Mouse (Mus musculus) hindbrain, embryonic 12.5 days (tissue): Measurements from ENCODE around the gene Cyth1. TPM values are rescaled to one million over a fixed set of nuclear protein-coding genes. Genes with fewer than 3 reads are reported as not detected.

Experiments
- ATAC-seq: fragments of 200-750 bp; cut with Nextera tagmentation; 2 replicates; pipeline ENCODE4 v1.8.0; 2017; ENCODE audit warnings: moderate TSS enrichment; ENCODE audit not compliant: low FRiP score
- H3K27ac ChIP-seq: fragments of 300-500 bp; sonication (generic); 2 replicates; pipeline ENCODE4 v1.5.1; 2016; ENCODE audit warnings: mild to moderate bottlenecking
- H3K27me3 ChIP-seq: fragments of 300-500 bp; sonication (generic); 2 replicates; pipeline ENCODE4 v1.6.1; 2016; ENCODE audit warnings: mild to moderate bottlenecking
- H3K36me3 ChIP-seq: fragments of 300-500 bp; sonication (generic); 2 replicates; pipeline ENCODE4 v1.6.1; 2016; ENCODE audit warnings: mild to moderate bottlenecking
- H3K4me1 ChIP-seq: fragments of 300-500 bp; sonication (generic); 2 replicates; pipeline ENCODE4 v1.6.1; 2016
- H3K4me2 ChIP-seq: fragments of 300-500 bp; sonication (generic); replicated peaks from 2 replicates; pipeline ENCODE4 v1.6.1; 2016; ENCODE audit warnings: mild to moderate bottlenecking
- H3K4me3 ChIP-seq: fragments of 300-500 bp; sonication (generic); 2 replicates; pipeline ENCODE4 v1.5.1; 2016; ENCODE audit warnings: mild to moderate bottlenecking
- H3K9ac ChIP-seq: fragments of 300-500 bp; sonication (generic); 2 replicates; pipeline ENCODE4 v1.6.1; 2016; ENCODE audit warnings: mild to moderate bottlenecking, moderate library complexity
- H3K9me3 ChIP-seq: fragments of 300-500 bp; sonication (generic); replicated peaks from 2 replicates; pipeline ENCODE4 v1.6.1; 2016; ENCODE audit warnings: mild to moderate bottlenecking
- WGBS: fragments of 180-500 bp; shearing (Covaris S2); methylation state at CpG from one replicate; pipeline ENCODE4 v1.1.7; 2016; 5-methylcytosine and 5-hydroxymethylcytosine counted together
- polyA plus RNA-seq: library from polyadenylated mRNA; unstranded; fragments of >200 nt; fragmentation: Nextera tagmentation; extraction: Ambion mirVana; gene quantifications from 2 replicates; pipeline ENCODE4 v1.2.1, GENCODE M21; 2016

Cyth1 gene
- polyA plus RNA-seq, 1 experiment from 2014 or later = 29.0 TPM

GRCm38 (mm10) chr11:118135271-118135670, 113.1 kb downstream of the Cyth1 start:
- Histone ChIP-seq H3K4me1 (peaks cover 13% of the 10 kb centered on the region), H3K9me3 (peaks cover 8% of the 10 kb centered on the region; the same call in 1 of the 2 replicates), H3K36me3 (no peaks in the 10 kb centered on the region), H3K4me3 (no peak overlapping the region), H3K27ac (no peak overlapping the region), H3K27me3 (no peaks in the 10 kb centered on the region), H3K9ac (no peak overlapping the region), H3K4me2 (no peak overlapping the region)
- ATAC-seq = no peak
- 72% methylated on average over 6 of the region's 6 CpGs for WGBS

DNA sequence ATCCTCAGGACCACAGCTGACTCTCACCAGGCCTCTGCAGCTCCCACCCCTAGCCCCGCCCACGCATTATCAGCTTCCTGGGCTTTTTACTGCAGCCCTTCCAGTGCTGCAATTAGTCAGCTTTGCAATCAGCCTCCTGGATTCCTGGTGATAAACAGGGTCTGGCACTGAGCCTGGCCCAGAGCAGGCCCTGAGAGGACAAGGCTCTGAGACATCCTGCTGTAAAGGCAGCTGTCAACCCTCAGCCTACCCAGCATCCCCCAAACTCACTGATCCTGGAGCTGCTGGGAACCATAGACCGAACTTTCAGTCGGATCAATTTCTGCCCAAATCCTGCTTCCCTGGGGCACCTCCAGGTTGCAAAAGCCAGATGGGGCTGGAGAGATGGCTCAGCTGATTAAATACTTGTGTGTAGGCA, 114.6 kb downstream of the Cyth1 start:
- H3K4me1 ChIP-seq = peaks cover 13% of the 10 kb centered on the region
- H3K27ac ChIP-seq = peak overlapping the region; percentile 65; the same call in 1 of the 2 replicates
- no peak overlapping the region for H3K9ac ChIP-seq
- H3K36me3 ChIP-seq = no peaks in the 10 kb centered on the region
- ATAC-seq = peak; percentile 61; the same call in 1 of the 2 replicates
- 46% methylated on average over 4 of the region's 4 CpGs for WGBS
- no peak overlapping the region for H3K4me3 ChIP-seq
- H3K27me3 ChIP-seq = no peaks in the 10 kb centered on the region
- H3K9me3 ChIP-seq = peaks cover 4% of the 10 kb centered on the region; the same call in 1 of the 2 replicates
- no peak overlapping the region for H3K4me2 ChIP-seq

- Histone ChIP-seq H3K27ac (peak overlapping the region; percentile 65; the same call in 1 of the 2 replicates), H3K36me3 (no peaks in the 10 kb centered on the region), H3K9me3 (peaks cover under 1% of the 10 kb centered on the region; the same call in 1 of the 2 replicates), H3K4me1 (peaks cover 13% of the 10 kb centered on the region), H3K27me3 (no peaks in the 10 kb centered on the region), H3K9ac (no peak overlapping the region), H3K4me3 (no peak overlapping the region), H3K4me2 (no peak overlapping the region)
- peak; percentile 43; the same call in 1 of the 2 replicates for ATAC-seq
- 59% methylated on average over 9 of the region's 9 CpGs for WGBS
Measured at GRCm38 (mm10) chr11:118133133-118133751, 115.2 kb downstream of the Cyth1 start.

DNA sequence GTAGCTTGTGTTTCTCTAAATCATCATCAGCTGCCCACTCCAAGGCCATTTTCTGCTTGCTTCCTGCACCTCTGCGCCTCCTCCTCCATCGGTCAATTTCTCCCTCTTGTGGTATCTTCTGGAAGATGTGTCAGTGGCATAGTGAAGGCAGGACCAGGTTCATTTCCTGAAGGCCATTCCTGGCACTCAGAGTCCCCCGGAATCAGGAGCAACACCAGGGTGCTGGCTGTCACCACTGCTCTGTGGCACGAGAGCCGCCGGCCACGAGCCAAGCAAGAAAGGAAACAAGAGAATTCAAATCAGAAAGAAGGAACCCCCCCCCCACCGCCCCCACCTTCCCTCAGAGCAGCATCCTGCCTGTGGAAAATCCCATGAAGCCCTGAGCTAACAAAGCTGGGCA, 116.3 kb downstream of the Cyth1 start:
- Histone ChIP-seq H3K4me2 (no peak overlapping the region), H3K9me3 (no peaks in the 10 kb centered on the region), H3K4me1 (peaks cover 13% of the 10 kb centered on the region), H3K27ac (no peak overlapping the region), H3K9ac (no peak overlapping the region), H3K4me3 (no peak overlapping the region), H3K36me3 (no peaks in the 10 kb centered on the region), H3K27me3 (no peaks in the 10 kb centered on the region)
- 82% methylated on average over 8 of the region's 8 CpGs for WGBS
- no peak for ATAC-seq

- no peaks in the 10 kb centered on the region for H3K9me3 ChIP-seq
- no peak within 1 kb of the TSS for H3K4me3 ChIP-seq
- WGBS = 89% methylated on average over 7 of the region's 7 CpGs
- ATAC-seq = no peak
- H3K4me2 ChIP-seq = no peak within 1 kb of the TSS
- H3K9ac ChIP-seq = no peak within 1 kb of the TSS
- H3K4me1 ChIP-seq = peaks cover 13% of the 10 kb centered on the region
- no peak within 1 kb of the TSS for H3K27ac ChIP-seq
- H3K27me3 ChIP-seq = no peaks in the 10 kb centered on the region
- H3K36me3 ChIP-seq = no peaks in the 10 kb centered on the region
Measured at GRCm38 (mm10) chr11:118130534-118130933, 117.9 kb downstream of the Cyth1 start, which contains the start of gene Dnah17. Gene Dnah17 (minus strand): TSS chr11:118130634.

GRCm38 (mm10) chr11:118129812-118130211, 118.6 kb downstream of the Cyth1 start:
- H3K27me3 ChIP-seq = no peaks in the 10 kb centered on the region
- H3K9me3 ChIP-seq = no peaks in the 10 kb centered on the region
- no peak overlapping the region for H3K4me3 ChIP-seq
- no peak for ATAC-seq
- H3K27ac ChIP-seq = no peak overlapping the region
- no peaks in the 10 kb centered on the region for H3K36me3 ChIP-seq
- H3K4me1 ChIP-seq = peaks cover 13% of the 10 kb centered on the region
- no peak overlapping the region for H3K4me2 ChIP-seq
- no peak overlapping the region for H3K9ac ChIP-seq
- 88% methylated on average over 2 of the region's 2 CpGs for WGBS

- H3K4me1 ChIP-seq = 0 out of 2 replicates have a peak, but pooled peaks cover 4% of the 10 kb centered on the region
- H3K9ac ChIP-seq = no peak overlapping the region
- no peaks in the 10 kb centered on the region for H3K36me3 ChIP-seq
- no peak overlapping the region for H3K4me3 ChIP-seq
- no peaks in the 10 kb centered on the region for H3K9me3 ChIP-seq
- no peak overlapping the region for H3K4me2 ChIP-seq
- no peak for ATAC-seq
- H3K27me3 ChIP-seq = no peaks in the 10 kb centered on the region
- H3K27ac ChIP-seq = no peak overlapping the region
- WGBS = 88% methylated on average over 11 of the region's 11 CpGs
Measured at GRCm38 (mm10) chr11:118121592-118121991, 126.8 kb downstream of the Cyth1 start.

DNA sequence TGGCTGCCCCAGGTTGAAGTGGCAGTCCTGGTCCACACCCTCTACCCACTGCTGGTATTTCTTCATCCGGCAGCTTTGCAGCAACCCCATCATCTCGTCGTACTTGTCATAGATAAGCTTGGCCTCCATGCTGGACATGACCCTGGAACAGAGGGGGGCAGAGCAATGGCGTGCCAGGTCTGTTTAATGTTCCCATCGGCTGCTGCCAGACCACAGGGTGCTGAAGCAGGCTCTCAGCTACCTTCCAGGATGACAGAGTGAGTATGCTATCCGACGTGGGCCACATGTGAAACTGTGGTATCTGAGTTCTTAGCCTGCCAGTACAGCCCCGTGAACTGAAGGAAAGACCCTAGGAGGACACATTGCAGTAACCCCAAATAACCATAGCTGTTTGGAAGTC, 129.6 kb downstream of the Cyth1 start:
- Histone ChIP-seq H3K9ac (no peak overlapping the region), H3K4me3 (no peak overlapping the region), H3K27ac (no peak overlapping the region), H3K4me1 (peaks cover 8% of the 10 kb centered on the region; the same call in 1 of the 2 replicates), H3K4me2 (no peak overlapping the region), H3K36me3 (no peaks in the 10 kb centered on the region), H3K27me3 (no peaks in the 10 kb centered on the region), H3K9me3 (no peaks in the 10 kb centered on the region)
- no peak for ATAC-seq
- WGBS = 83% methylated on average over 8 of the region's 8 CpGs

- H3K9me3 ChIP-seq = no peaks in the 10 kb centered on the region
- no peak overlapping the region for H3K27ac ChIP-seq
- no peaks in the 10 kb centered on the region for H3K27me3 ChIP-seq
- ATAC-seq = no peak
- no peak overlapping the region for H3K9ac ChIP-seq
- H3K4me3 ChIP-seq = no peak overlapping the region
- H3K36me3 ChIP-seq = no peaks in the 10 kb centered on the region
- WGBS = 68% methylated on average over 8 of the region's 8 CpGs
- peaks cover 4% of the 10 kb centered on the region; the same call in 1 of the 2 replicates for H3K4me1 ChIP-seq
- H3K4me2 ChIP-seq = no peak overlapping the region
Measured at GRCm38 (mm10) chr11:118114581-118115110, 133.7 kb downstream of the Cyth1 start.

- Histone ChIP-seq H3K4me1 (peaks cover 4% of the 10 kb centered on the region; the same call in 1 of the 2 replicates), H3K36me3 (no peaks in the 10 kb centered on the region), H3K27me3 (no peaks in the 10 kb centered on the region), H3K4me3 (no peak overlapping the region), H3K4me2 (no peak overlapping the region), H3K27ac (no peak overlapping the region), H3K9me3 (no peaks in the 10 kb centered on the region), H3K9ac (no peak overlapping the region)
- no peak for ATAC-seq
- WGBS = 87% methylated on average over 14 of the region's 14 CpGs
Measured at GRCm38 (mm10) chr11:118113516-118114205, 134.7 kb downstream of the Cyth1 start.

DNA sequence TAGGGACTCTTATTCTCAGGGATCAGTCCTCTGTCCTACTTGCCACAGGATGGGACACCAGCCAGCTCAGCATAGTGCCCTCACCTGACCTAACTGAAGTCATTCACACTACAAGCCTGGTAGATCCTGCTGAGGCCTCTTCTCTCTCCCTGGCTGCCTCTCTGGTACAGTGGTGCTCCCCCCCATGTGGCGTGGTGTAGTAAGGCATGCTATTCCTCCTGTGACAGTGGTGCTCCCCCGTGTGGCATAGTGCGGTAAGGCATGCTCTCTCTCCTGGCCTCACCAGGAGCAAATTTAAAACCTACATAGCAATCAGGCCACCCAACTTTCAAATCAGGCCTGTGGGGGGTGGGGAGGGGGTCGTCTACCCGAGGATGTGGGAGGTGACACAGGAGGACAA, 144.4 kb downstream of the Cyth1 start:
- Histone ChIP-seq H3K4me3 (no peak overlapping the region), H3K27ac (no peak overlapping the region), H3K4me1 (no peaks in the 10 kb centered on the region; the same call in 1 of the 2 replicates), H3K27me3 (no peaks in the 10 kb centered on the region), H3K36me3 (no peaks in the 10 kb centered on the region), H3K9me3 (no peaks in the 10 kb centered on the region), H3K4me2 (no peak overlapping the region), H3K9ac (no peak overlapping the region)
- WGBS = 10% methylated on average over 5 of the region's 5 CpGs
- no peak for ATAC-seq

- Histone ChIP-seq H3K9me3 (no peaks in the 10 kb centered on the region), H3K4me1 (no peaks in the 10 kb centered on the region; the same call in 1 of the 2 replicates), H3K27me3 (no peaks in the 10 kb centered on the region), H3K4me3 (no peak overlapping the region), H3K36me3 (no peaks in the 10 kb centered on the region), H3K4me2 (no peak overlapping the region), H3K9ac (no peak overlapping the region), H3K27ac (no peak overlapping the region)
- no peak for ATAC-seq
- 91% methylated on average over 5 of the region's 5 CpGs for WGBS
Measured at GRCm38 (mm10) chr11:118103383-118103782, 145.0 kb downstream of the Cyth1 start.
